Mouse (Mus musculus): ENCODE measurements around the gene Musk.

Gene Musk

GRCm38 (mm10) chr4:58314942-58315508 is 29.3 kb downstream of the Musk start:
- in situ Hi-C loops (cut with MboI, MseI), result no loop called here

- in situ Hi-C loops (cut with MboI, MseI), result no loop called here
Observed at GRCm38 (mm10) chr4:58317536-58317935, 31.8 kb downstream of the Musk start.

GRCm38 (mm10) chr4:58320293-58320692 is 34.5 kb downstream of the Musk start:
- in situ Hi-C loops (cut with MboI, MseI), result no loop called here

GRCm38 (mm10) chr4:58326746-58327145 is 41.0 kb downstream of the Musk start:
- in situ Hi-C loops (cut with MboI, MseI), result no loop called here

- in situ Hi-C loops (cut with MboI, MseI), result no loop called here
Observed at GRCm38 (mm10) chr4:58328231-58328630, 42.5 kb downstream of the Musk start.

GRCm38 (mm10) chr4:58330016-58330415 is 44.3 kb downstream of the Musk start:
- in situ Hi-C loops (cut with MboI, MseI), result no loop called here

GRCm38 (mm10) chr4:58330864-58331638 is 45.3 kb downstream of the Musk start:
- in situ Hi-C loops (cut with MboI, MseI), result no loop called here

GRCm38 (mm10) chr4:58332394-58332793 is 46.6 kb downstream of the Musk start:
- in situ Hi-C loops (cut with MboI, MseI), result no loop called here

GRCm38 (mm10) chr4:58336227-58336626 is 50.5 kb downstream of the Musk start:
- in situ Hi-C loops (cut with MboI, MseI), result no loop called here

GRCm38 (mm10) chr4:58339226-58339625 is 53.5 kb downstream of the Musk start:
- in situ Hi-C loops (cut with MboI, MseI), result no loop called here

- in situ Hi-C loops (cut with MboI, MseI), result no loop called here
Observed at GRCm38 (mm10) chr4:58350206-58350605, 64.4 kb downstream of the Musk start.

- in situ Hi-C loops (cut with MboI, MseI), result no loop called here
Observed at GRCm38 (mm10) chr4:58351165-58351564, 65.4 kb downstream of the Musk start.

GRCm38 (mm10) chr4:58351590-58351989 is 65.8 kb downstream of the Musk start:
- in situ Hi-C loops (cut with MboI, MseI), result no loop called here

GRCm38 (mm10) chr4:58358996-58359395 is 73.2 kb downstream of the Musk start:
- in situ Hi-C loops (cut with MboI, MseI), result no loop called here

GRCm38 (mm10) chr4:58365321-58365720 is 79.6 kb downstream of the Musk start:
- in situ Hi-C loops (cut with MboI, MseI), result no loop called here

- in situ Hi-C loops (cut with MboI, MseI), result no loop called here
Observed at GRCm38 (mm10) chr4:58371106-58371505, 85.3 kb downstream of the Musk start.

- in situ Hi-C loops (cut with MboI, MseI), result no loop called here
Observed at GRCm38 (mm10) chr4:58373599-58373998, 87.8 kb downstream of the Musk start.

- in situ Hi-C loops (cut with MboI, MseI), result no loop called here
Observed at GRCm38 (mm10) chr4:58374141-58374870, 88.5 kb downstream of the Musk start.

GRCm38 (mm10) chr4:58379186-58379585 is 93.4 kb downstream of the Musk start:
- in situ Hi-C loops (cut with MboI, MseI), result loop anchor here (5.0 kb wide), 1 partner anchor 97 kb away; no protein-coding TSS in a partner anchor

- in situ Hi-C loops (cut with MboI, MseI), result no loop called here
Observed at GRCm38 (mm10) chr4:58400861-58401341, 115.1 kb downstream of the Musk start.

GRCm38 (mm10) chr4:58401973-58402501 is 116.3 kb downstream of the Musk start:
- in situ Hi-C loops (cut with MboI, MseI), result no loop called here
